Mouse (Mus musculus): ENCODE results near the gene Dnlz. TPM values are rescaled to one million over a fixed set of nuclear protein-coding genes. Genes with fewer than 3 reads are reported as not detected.
A peak's percentile ranks its signal among the peaks of the same experiment; 100 is the strongest.

Dnlz gene
- total RNA-seq, 2 experiments from 2014 or later: 14.8 to 16.3 TPM

DNA sequence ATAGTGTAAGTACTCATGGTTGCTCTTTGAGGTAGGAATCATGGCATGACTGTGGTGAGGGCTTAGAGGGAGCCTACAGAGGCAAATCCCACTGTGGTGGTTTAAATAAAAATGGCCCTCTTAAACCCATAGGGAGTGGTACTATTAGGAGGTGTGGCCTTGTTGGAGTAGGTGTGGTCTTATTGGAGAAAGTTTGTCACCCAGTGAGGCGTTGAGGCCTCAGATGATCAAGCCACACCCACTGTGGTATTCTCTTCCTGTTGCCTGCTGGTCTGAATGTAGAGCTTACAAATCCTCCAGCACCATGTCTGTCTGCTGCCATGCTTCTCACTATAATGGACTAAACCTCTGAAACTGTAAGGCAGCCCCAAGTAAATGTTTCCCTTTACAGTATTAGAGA, 47.2 kb downstream of the Dnlz start:
- intact Hi-C loops (cut with DNase I): loop anchor here (5.0 kb wide), 1 partner anchor 263 kb away; no protein-coding TSS in a partner anchor
- no peak for DNase-seq

DNA sequence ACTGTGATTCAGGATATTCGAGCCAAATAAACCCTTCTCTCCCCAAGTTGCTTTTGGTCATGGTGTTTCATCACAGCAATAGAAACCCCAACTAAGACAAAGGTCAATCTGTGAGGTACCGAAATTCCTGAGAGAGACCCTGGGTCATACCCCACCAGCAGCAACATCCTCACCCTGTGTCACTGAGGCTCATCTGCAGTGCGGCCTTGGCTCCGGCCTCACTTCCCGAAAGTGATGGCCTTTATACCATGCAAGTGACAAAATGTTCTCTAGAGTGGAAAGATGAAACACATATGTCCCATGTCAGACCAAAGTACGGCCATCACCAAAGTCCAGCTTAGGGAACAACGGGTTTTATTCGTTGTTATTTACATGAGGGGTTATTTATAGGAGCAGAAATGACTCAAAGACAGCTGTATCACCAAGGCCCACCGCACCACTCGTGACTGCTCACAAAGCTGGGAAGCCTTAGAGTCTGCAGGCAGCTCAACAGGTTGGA, 49.9 kb downstream of the Dnlz start:
- intact Hi-C loops (cut with DNase I): loop anchor here (2.0 to 5.0 kb wide), 2 partner anchors 51 to 265 kb away; partner anchors contain the start of gene Dnlz
- DNase-seq: no peak

DNA sequence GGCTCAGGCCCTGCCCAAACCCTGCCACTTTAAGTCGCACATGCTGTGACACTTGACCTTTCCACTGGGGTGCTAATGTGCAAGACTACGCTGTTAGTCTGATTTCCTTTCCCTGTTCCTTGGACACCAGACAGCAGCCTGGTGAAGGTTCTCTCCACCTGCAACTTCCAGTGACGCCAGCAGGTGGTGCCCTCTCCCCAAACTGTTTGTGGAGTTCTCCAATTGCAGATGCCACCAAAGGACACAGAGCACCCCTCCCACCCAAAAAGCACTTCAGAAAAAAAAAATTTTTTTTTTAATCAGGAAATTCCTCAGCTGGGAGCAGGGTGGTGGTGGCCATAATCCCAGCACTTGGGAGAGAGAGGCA, 51.1 kb downstream of the Dnlz start:
- peak; percentile 91 to 95 for DNase-seq
- intact Hi-C loops (cut with DNase I): loop anchor here (5.0 kb wide), 1 partner anchor 267 kb away; no protein-coding TSS in a partner anchor

DNA sequence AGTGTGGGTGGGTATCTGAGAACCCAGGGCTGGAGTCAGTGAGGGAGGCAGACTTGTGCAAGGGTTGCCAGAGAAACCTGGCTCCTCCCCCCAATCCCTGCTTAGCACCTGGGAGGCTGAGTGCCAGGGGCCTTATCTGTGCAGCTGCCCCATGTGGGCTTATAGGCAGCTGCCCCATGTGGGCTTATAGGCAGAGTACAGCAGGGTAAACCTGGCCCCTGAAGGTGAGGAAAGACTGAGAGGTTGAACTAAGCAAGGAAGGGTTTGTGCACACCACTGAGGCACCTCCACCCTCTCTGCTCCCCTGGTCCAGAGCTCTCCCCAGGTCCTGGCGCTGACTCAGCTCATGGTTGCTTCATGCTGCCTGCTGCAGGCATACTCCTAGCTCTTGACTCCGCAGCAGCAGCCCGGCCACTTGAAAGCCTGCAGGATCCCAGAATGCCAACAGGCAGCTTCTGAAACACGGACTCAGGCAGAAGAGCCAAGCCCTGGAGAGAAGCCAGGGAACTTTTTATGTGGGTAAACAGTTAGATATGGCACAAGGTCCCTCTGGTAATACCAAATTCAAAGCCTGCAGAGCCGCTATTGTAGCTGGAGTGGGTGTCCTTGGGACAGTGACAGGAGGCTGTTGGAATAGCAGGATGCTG, 51.6 kb downstream of the Dnlz start:
- intact Hi-C loops (cut with DNase I): loop anchor here (5.0 kb wide), 1 partner anchor 267 kb away; no protein-coding TSS in a partner anchor
- DNase-seq: no peak

DNA sequence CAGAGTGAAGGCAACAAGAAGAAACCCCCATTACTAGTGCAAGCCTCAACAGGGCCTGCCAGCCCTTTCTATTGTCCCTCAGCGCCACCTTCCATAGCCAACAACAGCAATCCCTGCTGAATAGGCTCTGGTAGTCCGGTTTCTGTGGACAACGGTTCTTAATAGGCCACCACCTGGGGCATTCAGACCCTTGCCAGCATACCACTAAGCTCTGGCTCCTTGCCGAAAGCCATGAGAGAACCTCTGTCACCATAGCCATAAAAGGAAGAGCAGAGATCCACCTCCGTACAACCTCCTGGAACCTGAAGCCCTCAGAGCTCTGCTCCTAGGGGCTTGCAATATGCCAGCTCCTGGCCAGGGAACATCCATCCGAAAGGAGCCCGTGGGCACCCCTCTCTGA, 52.6 kb downstream of the Dnlz start:
- intact Hi-C loops (cut with DNase I): no loop called here
- no peak for DNase-seq

DNA sequence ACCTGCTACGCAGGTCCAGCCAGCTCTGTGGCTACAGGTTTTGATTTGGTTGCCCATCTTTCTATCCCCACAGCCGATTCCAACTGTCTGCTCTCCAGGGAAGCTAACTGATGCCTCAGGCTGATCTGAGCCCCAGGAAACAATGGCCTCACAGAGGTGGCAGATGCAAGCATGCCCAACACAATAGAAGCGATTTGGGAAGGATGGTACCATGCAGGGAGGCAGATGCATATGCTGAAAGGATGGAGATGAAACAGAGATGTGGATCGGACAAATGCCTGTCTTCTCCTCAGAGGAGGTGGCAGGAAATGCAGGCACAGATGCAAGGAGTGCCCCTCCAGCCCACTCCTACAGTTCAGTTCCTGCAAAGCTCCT, 53.1 kb downstream of the Dnlz start:
- intact Hi-C loops (cut with DNase I): no loop called here
- no peak for DNase-seq

DNA sequence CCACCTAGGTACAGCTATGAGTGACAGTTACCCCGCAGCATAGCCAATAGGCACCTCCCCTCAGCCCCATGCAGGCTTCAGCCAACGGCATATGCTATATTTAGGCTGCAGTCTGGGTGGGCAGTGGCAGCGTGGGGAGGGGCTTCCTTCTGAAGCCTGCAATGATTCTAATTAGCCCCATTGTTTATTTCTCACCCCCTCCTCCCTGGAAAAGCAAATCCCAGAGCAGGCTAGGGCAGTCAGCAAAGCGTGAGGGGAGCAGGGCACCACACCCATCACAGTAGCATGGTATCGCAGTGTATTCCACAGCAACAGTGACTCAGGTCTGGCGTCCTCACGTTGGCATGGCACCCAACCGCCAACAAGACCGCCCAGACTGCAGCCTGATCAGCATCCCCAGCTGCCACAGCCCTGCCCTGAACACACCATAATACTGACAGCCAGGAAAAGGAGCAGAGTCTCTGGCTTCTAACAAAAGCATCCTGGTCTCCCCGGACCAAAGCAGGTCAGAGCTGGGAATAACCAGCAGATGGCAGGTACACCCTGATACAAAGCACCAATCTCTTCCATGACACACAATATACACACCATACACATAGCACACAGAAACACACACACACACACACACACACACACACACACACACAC, 53.6 kb downstream of the Dnlz start:
- intact Hi-C loops (cut with DNase I): no loop called here
- peak; percentile 40 to 51 for DNase-seq

Other genes with a start within 250 kb of the Dnlz start
- gene Nacc2, start 228.9 kb downstream of the Dnlz start, total RNA-seq (2021): 10 to 100 TPM; 12.2 to 15.9 TPM
- not detected for gene Lhx3, start 143.8 kb downstream of the Dnlz start, total RNA-seq (2021)
- 10 to 100 TPM; 11.8 to 12.8 TPM for gene Qsox2, start 114.6 kb downstream of the Dnlz start, total RNA-seq (2021)
- under 1 TPM; 0.05 to 0.22 TPM for gene Ccdc187, start 57.6 kb downstream of the Dnlz start, total RNA-seq (2021)
- 100 to 1,000 TPM; 168 to 234 TPM for gene Gpsm1, start 36.6 kb downstream of the Dnlz start, total RNA-seq (2021)
- 1 to 10 TPM; 1.2 to 1.3 TPM for gene Card9, start 8.8 kb upstream of the Dnlz start, total RNA-seq (2021)
- 10 to 100 TPM; 13.0 to 15.5 TPM for gene Snapc4, start 28.5 kb upstream of the Dnlz start, total RNA-seq (2021)
- gene Entr1, start 37.2 kb upstream of the Dnlz start, total RNA-seq (2021): 10 to 100 TPM; 58.5 to 58.8 TPM
- gene Pmpca, start 37.2 kb upstream of the Dnlz start, total RNA-seq (2021): 100 to 1,000 TPM; 116 to 130 TPM
- 10 to 100 TPM; 15.3 to 17.1 TPM for gene Inpp5e, start 57.1 kb upstream of the Dnlz start, total RNA-seq (2021)
- gene Sec16a, start 93.1 kb upstream of the Dnlz start, total RNA-seq (2021): 10 to 100 TPM; 38.2 to 45.5 TPM
- 10 to 100 TPM; 54.0 to 54.3 TPM for gene Notch1, start 164.6 kb upstream of the Dnlz start, total RNA-seq (2021)
- 100 to 1,000 TPM; 325 to 346 TPM for gene Egfl7, start 227.9 kb upstream of the Dnlz start, total RNA-seq (2021)
- under 1 TPM in 1 of 2 experiments, not detected in 1; 0.36 TPM for gene Gm20532, start 234.5 kb upstream of the Dnlz start, total RNA-seq (2021)

Measured in heart, postnatal 10 days (tissue).